Mouse (Mus musculus): ENCODE results near the gene Usp7.

DNA sequence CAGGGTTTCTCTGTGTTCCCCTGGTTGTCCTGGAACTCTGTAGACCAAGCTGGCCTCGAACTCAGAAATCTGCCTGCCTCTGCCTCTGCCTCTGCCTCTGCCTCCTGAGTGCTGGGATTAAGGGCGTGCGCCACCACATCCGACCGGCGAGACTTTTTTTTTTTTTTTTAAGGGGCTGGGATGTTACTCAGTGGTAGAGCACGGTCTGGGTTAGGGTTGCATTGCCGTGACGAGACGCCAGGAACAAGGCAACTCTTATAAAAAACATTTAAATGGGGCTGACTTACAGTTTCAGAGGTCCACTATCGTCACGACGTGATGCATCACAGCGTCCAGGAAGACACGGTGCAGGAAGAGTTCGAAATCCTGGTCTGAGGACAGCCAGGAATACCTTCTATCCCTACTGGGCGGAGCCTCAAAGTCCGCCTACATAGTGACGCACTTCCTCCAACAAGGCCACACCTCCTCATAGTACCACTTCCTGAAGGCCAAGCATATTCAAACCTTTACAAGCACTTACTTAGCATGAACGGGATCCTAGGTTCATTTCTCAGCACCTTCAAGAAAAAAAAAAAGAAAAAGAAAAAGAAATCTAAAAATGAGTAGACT lies at the start of gene Usp7:
- TF ChIP-seq CTCF (IDR thresholded peaks at IDR 0.05; ENCODE audit: low read depth, low read length), result no peak
- no peak for TF ChIP-seq POLR2A (IDR thresholded peaks at IDR 0.05; ENCODE audit: borderline replicate concordance, low read depth, low read length)
